Mouse (Mus musculus) monocyte, adult 2 months (primary cell): ENCODE measurements around the gene Gm17604.
A peak's percentile ranks its signal among the peaks of the same experiment; 100 is the strongest.

Source experiments
- DNase-seq, 2 experiments: peaks; one replicate each; pipeline ENCODE4 v3.0.0; 2022; ENCODE audit warnings: low spot score in 2 of 2, low read depth in 1 of 2

The Gm17604 gene

DNA sequence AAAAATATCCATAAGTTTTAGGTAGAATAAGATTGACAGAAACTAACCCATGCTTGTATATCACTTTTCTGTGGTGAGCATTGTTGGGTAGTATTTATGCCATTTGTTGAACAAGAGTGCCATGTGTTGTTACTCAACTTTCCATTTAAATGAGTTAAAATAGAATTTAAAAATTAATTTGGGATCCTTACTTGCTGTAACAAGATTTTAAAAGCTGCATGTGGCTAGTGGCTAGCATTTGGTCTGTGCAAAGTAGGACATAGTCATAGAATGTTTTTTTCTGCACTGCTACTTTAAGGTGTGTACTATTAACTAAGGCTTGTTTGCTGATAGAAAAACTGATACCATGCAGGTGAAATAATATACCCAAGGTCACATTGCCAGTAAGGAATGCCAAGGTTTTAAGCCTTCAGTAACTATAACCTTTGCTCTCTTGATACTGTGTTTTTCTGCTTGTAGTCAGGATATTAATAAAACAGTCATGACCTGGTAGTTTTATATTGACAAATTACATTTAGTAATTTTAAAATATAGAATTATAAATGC lies at the start of gene Gm17604:
Gm17604 (minus strand) TSS at position 51 of the 546 bp plus-strand sequence.
- no peak for DNase-seq

DNA sequence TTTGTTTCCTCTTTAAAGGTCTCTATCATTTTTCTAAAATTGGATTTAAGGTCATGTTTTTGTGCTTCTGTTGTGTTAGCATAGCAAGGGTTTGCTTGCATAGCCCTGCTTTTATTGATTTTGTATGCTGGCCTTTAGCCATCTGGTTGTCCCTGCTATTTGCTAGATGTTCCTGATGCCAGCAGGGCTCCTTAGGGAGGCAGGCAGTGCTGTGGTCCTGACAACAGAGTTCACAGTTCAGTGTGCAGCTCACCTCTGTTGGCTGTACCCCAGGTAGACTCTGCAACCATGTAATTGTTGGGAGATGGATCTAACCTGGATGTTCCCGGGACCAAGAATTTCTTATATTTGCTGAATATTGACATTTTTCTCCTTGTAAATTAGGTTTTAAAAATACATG lies 45.3 kb upstream of the Gm17604 start:
- no peak for DNase-seq

DNA sequence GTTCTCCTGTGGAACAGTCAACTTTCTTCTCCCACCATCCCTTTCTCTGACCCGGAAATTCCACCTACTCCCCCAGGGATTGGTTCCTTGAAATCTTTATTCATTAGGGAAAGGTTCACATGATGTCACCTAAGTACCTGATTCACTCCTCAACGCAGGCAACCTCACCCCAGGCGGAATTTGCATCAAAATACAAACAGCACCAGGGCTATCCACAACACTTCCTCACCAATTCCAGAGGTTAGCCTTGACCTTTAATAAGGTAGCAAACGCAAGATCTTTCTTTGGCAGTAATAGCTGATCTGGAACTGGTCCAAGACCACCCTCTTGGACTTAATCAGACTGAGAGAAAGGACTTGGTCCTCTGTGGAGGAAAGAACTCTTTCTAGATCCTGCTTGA lies 1.5 kb downstream of the Gm17604 start:
- DNase-seq: no peak

DNA sequence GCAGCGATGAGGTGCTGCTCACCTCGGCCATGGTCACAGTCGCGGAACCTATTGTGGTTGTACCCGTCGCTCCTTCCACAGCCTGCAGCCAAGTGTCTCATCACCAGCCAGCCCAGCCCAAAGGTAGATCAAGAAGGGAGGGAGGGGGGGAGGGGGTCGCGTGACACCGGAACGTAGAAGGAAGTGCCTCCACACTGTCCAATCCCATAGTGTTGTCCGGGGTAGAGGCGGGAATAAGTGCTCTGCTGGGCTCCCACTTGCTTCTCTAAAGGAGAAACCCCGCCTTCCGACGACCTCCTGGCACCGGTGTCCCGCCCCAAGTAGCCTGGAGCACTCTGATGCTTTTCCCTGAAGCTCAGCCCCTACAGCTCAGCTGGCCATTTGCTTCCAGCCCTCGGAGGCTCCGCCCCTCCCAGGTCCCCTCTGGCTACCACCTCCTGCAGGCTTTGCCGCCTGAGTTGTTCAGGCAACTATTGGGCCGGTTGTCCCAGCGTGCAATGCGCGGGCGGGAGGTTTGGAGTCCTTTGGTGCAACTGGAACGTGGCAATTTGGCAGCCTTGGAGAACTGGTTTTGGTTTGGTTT lies 24.3 kb downstream of the Gm17604 start, which contains the start of the genes Mospd2 and Fancb:
Mospd2 (minus strand) TSS at position 183 of the 583 bp plus-strand sequence.
Fancb (plus strand) TSS at position 400 of the 583 bp plus-strand sequence.
- DNase-seq: peak; percentile 64 to 65

DNA sequence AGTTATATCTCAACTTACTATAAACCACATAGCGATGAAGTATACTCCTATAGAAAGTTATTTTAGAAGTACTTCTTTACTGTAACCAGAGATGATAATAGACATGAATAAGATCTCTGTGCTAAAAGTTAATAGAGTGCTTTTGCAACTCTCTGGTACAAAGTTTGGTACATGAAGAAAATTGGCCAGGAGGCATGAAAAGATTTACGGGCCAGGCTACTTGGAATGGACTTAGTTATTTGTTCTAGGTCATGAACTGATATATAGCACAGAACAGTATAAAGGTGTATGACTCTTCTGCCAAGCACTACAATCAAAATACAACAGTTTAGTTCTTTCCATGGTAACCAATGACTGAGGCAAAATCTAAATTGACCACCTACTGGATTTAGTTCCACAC lies 25.8 kb downstream of the Gm17604 start:
- no peak for DNase-seq

DNA sequence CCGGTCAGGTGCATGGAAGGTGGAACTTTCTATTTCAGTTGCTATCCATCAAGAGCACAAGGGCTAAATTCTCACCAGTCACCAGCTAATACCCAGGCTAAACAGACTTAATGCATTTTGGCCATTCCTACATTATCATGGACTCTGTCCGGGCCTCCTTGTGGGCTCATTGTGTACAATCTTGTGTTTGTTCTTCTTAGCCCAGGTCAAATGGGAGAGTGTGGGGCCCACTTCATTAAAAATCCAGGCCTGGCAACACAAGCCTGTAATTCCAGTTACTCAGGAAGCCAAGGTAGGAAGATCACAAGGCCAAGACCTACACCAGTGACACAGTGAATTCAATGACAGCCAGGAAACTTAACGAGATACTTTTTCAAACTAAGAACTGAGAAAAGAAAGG lies 33.4 kb downstream of the Gm17604 start:
- DNase-seq: no peak

DNA sequence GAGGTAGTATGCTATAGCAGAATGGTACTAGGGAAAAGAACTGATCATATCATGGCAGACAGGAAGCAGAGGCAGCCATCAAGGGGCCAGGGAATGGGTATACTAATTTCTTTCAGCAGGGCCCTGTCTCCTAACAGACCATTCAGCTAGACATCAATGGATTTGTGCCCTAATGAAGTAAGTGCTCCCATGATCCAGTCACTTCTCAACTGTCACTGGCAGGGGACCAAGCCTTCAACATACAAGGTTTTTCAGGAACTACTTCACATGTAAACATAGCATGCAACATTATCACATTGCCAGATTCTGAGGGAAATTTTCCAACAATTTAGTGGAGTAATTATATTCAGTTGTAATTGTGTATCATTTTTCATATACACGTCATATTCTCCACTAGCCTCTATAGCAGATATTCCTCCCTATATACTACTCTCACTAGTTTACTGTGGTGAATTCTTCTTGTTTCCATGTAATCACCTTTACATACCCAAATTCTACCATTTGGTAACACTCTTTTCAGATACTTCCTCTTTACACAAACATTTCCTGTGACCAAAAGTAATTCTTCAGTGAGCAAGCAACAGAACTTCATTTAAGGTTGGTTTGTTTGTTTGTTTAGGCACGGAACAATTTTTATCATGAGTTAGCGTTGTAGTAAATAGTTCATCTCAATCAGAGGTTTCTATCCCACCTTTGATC lies 38.7 kb downstream of the Gm17604 start:
- no peak for DNase-seq
